31 mouse cellular contexts compared by ENCODE assay signal in genomic region chr9:62851571-62851970, GRCm38 (mm10). TPM values are rescaled to one million over a fixed set of nuclear protein-coding genes. Genes with fewer than 3 reads are reported as not detected.
A peak's percentile ranks its signal among the peaks of the same experiment; 100 is the strongest.
DNase-seq lines count a peak whose midpoint lies in the region; ATAC-seq lines count a peak whose summit lies in the region.
"Had no signal": no experiment of that assay in that cellular context is flagged by ENCODE, and none has a peak within 500 bp of the region (broad histone marks: within the 10 kb centered on the region; RNA-seq: fewer than 3 reads in every experiment).

No protein-coding gene starts in this region.

- 70% methylated on average over 2 of the region's 2 CpGs for WGBS in midbrain, embryonic 10.5 days
- 67% methylated on average over 2 of the region's 2 CpGs for WGBS in midbrain, embryonic 11.5 days
- 64% methylated on average over 2 of the region's 2 CpGs for WGBS in limb, embryonic 11.5 days

- DNase-seq in midbrain, embryonic 10.5 days (ENCODE audit: low spot score), result no peak
- DNase-seq in midbrain, embryonic 11.5 days (ENCODE audit: low spot score, missing footprints), result no peak
- DNase-seq in limb, embryonic 11.5 days (ENCODE audit: low spot score), result no peak
- peak; percentile 72 to 78 for DNase-seq in thymus, postnatal 10 days (ENCODE audit: low spot score in 2 of 2)
- DNase-seq in right cerebral cortex, adult 2 months (ENCODE audit: low spot score in 2 of 2), result no peak
- no peak for DNase-seq in urinary bladder, postnatal 10 days (ENCODE audit: low spot score)
- no peak for DNase-seq in gastrocnemius, postnatal 25 days
- DNase-seq: adrenal gland, postnatal 10 days; B cell, adult 2 months; cerebellum, adult 8-10 months; cerebellum, postnatal 25 days; gastrocnemius, postnatal 14 days; heart, postnatal 4 days; kidney, adult 18-20 months; kidney, postnatal 4 days; layer of hippocampus, postnatal 36 days; liver, postnatal 0 days; lung, postnatal 36 days; right cerebral cortex, postnatal 14 days had no signal

- H3K9ac ChIP-seq in midbrain, embryonic 11.5 days (ENCODE audit: low read length), result no peak overlapping the region
- H3K9ac ChIP-seq in limb, embryonic 11.5 days (ENCODE audit: low read length), result no peak overlapping the region
- H3K9ac ChIP-seq: embryonic facial prominence, embryonic 15.5 days; forebrain, embryonic 13.5 days; heart, embryonic 15.5 days; hindbrain, embryonic 15.5 days; liver, embryonic 12.5 days; liver, postnatal 0 days; midbrain, embryonic 13.5 days; neural tube, embryonic 13.5 days; stomach, embryonic 15.5 days had no signal

- peak overlapping the region; percentile 59; the same call in 1 of the 2 replicates for H3K27ac ChIP-seq in midbrain, embryonic 10.5 days (replicated peaks)
- H3K27ac ChIP-seq in midbrain, embryonic 11.5 days (ENCODE audit: low read depth, low read length), result no peak overlapping the region
- 0 out of 2 replicates have a peak overlapping the region, but pooled peaks have one; percentile 10 for H3K27ac ChIP-seq in limb, embryonic 11.5 days (replicated peaks; ENCODE audit: low read depth, low read length)
- H3K27ac ChIP-seq: embryonic facial prominence, embryonic 10.5 days; embryonic facial prominence, embryonic 15.5 days; forebrain, embryonic 13.5 days; heart, embryonic 15.5 days; hindbrain, embryonic 15.5 days; kidney, postnatal 0 days; limb, embryonic 12.5 days; liver, embryonic 12.5 days; midbrain, embryonic 13.5 days; neural tube, embryonic 13.5 days; stomach, embryonic 15.5 days had no signal

- H3K27me3 ChIP-seq in midbrain, embryonic 10.5 days (ENCODE audit: low read depth, poor library complexity, severe bottlenecking), result no peaks in the 10 kb centered on the region
- no peaks in the 10 kb centered on the region for H3K27me3 ChIP-seq in midbrain, embryonic 11.5 days (ENCODE audit: control insufficient read depth, insufficient read depth, low read length)
- H3K27me3 ChIP-seq in limb, embryonic 11.5 days (ENCODE audit: control insufficient read depth, insufficient read depth, low read length), result no peaks in the 10 kb centered on the region
- H3K27me3 ChIP-seq: embryonic facial prominence, embryonic 15.5 days; forebrain, embryonic 13.5 days; heart, embryonic 15.5 days; hindbrain, embryonic 15.5 days; limb, embryonic 12.5 days; liver, embryonic 12.5 days; midbrain, embryonic 13.5 days; neural tube, embryonic 13.5 days; stomach, embryonic 15.5 days had no signal

- H3K36me3 ChIP-seq in midbrain, embryonic 10.5 days, result peaks cover 8% of the 10 kb centered on the region; the same call in 1 of the 2 replicates
- no peaks in the 10 kb centered on the region; the same call in 1 of the 2 replicates for H3K36me3 ChIP-seq in midbrain, embryonic 11.5 days (ENCODE audit: control insufficient read depth, insufficient read depth, low read length)
- H3K36me3 ChIP-seq in limb, embryonic 11.5 days (ENCODE audit: control insufficient read depth, insufficient read depth, low read length), result no peaks in the 10 kb centered on the region; the same call in 1 of the 2 replicates
- H3K36me3 ChIP-seq: hindbrain, embryonic 15.5 days; midbrain, embryonic 13.5 days; stomach, embryonic 15.5 days had no signal

- no peak overlapping the region for H3K4me3 ChIP-seq in midbrain, embryonic 10.5 days
- H3K4me3 ChIP-seq in midbrain, embryonic 11.5 days (ENCODE audit: low read depth, low read length), result no peak overlapping the region
- no peak overlapping the region for H3K4me3 ChIP-seq in limb, embryonic 11.5 days (ENCODE audit: low read depth, low read length)
- H3K4me3 ChIP-seq: embryonic facial prominence, embryonic 10.5 days; embryonic facial prominence, embryonic 15.5 days; forebrain, embryonic 13.5 days; heart, embryonic 15.5 days; hindbrain, embryonic 15.5 days; limb, embryonic 12.5 days; liver, embryonic 12.5 days; midbrain, embryonic 13.5 days; neural tube, embryonic 13.5 days; stomach, embryonic 15.5 days had no signal

- no peak for ATAC-seq in midbrain, embryonic 11.5 days (ENCODE audit: low FRiP score)
- no peak for ATAC-seq in limb, embryonic 11.5 days (ENCODE audit: insufficient number of reproducible peaks, low FRiP score, low TSS enrichment, low read depth)
- ATAC-seq: forebrain, embryonic 13.5 days; liver, embryonic 12.5 days; liver, postnatal 0 days; midbrain, embryonic 13.5 days had no signal

- H3K9me3 ChIP-seq in midbrain, embryonic 10.5 days (replicated peaks), result no peaks in the 10 kb centered on the region
- H3K9me3 ChIP-seq in midbrain, embryonic 11.5 days (ENCODE audit: control insufficient read depth, low read length), result no peaks in the 10 kb centered on the region
- H3K9me3 ChIP-seq in limb, embryonic 11.5 days (ENCODE audit: control insufficient read depth, low read length), result no peaks in the 10 kb centered on the region
- H3K9me3 ChIP-seq: embryonic facial prominence, embryonic 10.5 days; embryonic facial prominence, embryonic 15.5 days; forebrain, embryonic 13.5 days; G1E; heart, embryonic 15.5 days; hindbrain, embryonic 15.5 days; limb, embryonic 12.5 days; liver, embryonic 12.5 days; midbrain, embryonic 13.5 days; neural tube, embryonic 13.5 days; stomach, embryonic 15.5 days had no signal

- H3K4me2 ChIP-seq in midbrain, embryonic 11.5 days, result no peak overlapping the region
- no peak overlapping the region for H3K4me2 ChIP-seq in limb, embryonic 11.5 days (ENCODE audit: low read depth, severe bottlenecking)
- H3K4me2 ChIP-seq: embryonic facial prominence, embryonic 15.5 days; forebrain, embryonic 13.5 days; heart, embryonic 15.5 days; hindbrain, embryonic 15.5 days; limb, embryonic 12.5 days; liver, embryonic 12.5 days; midbrain, embryonic 13.5 days; neural tube, embryonic 13.5 days; stomach, embryonic 15.5 days had no signal

- H3K4me1 ChIP-seq in midbrain, embryonic 10.5 days, result peaks cover 23% of the 10 kb centered on the region
- H3K4me1 ChIP-seq in midbrain, embryonic 11.5 days (ENCODE audit: control insufficient read depth, insufficient read depth, low read length), result no peaks in the 10 kb centered on the region
- H3K4me1 ChIP-seq in limb, embryonic 11.5 days (ENCODE audit: control insufficient read depth, insufficient read depth, low read length), result peaks cover 10% of the 10 kb centered on the region; the same call in 1 of the 2 replicates
- H3K4me1 ChIP-seq: forebrain, embryonic 13.5 days had no signal

RNA-seq across cellular contexts. Expression of gene Calml4, which starts 6.3 kb away (rescaled TPM):
- 0.36 and 0.60 TPM in 2 replicates for polyA plus RNA-seq in midbrain, embryonic 10.5 days (2016; fragmentation: Nextera tagmentation; extraction: Ambion mirVana)
- polyA plus RNA-seq in midbrain, embryonic 11.5 days (2014; fragmentation: Nextera tagmentation; extraction: Ambion mirVana), result 0.40 and 1.2 TPM in 2 replicates
- polyA plus RNA-seq in limb, embryonic 11.5 days (2014; fragmentation: Nextera tagmentation; extraction: Ambion mirVana), result 4.7 and 4.9 TPM in 2 replicates
- total RNA-seq in gastrocnemius, postnatal 25 days (2021), result 1 to 10 TPM; 2.0 to 2.5 TPM

RNA-seq across cellular contexts. Expression of gene Cln6, which starts 13.0 kb away (rescaled TPM):
- polyA plus RNA-seq in midbrain, embryonic 10.5 days (2016; fragmentation: Nextera tagmentation; extraction: Ambion mirVana), result 10.2 and 13.3 TPM in 2 replicates
- 7.9 and 8.5 TPM in 2 replicates for polyA plus RNA-seq in midbrain, embryonic 11.5 days (2014; fragmentation: Nextera tagmentation; extraction: Ambion mirVana)
- 17.3 and 18.6 TPM in 2 replicates for polyA plus RNA-seq in limb, embryonic 11.5 days (2014; fragmentation: Nextera tagmentation; extraction: Ambion mirVana)
- 10 to 100 TPM; 10.7 to 11.9 TPM for total RNA-seq in gastrocnemius, postnatal 25 days (2021)

RNA-seq across cellular contexts. Expression of gene Fem1b, which starts 39.8 kb away (rescaled TPM):
- polyA plus RNA-seq in midbrain, embryonic 10.5 days (2016; fragmentation: Nextera tagmentation; extraction: Ambion mirVana), result 34.5 and 41.0 TPM in 2 replicates
- 62.5 and 63.7 TPM in 2 replicates for polyA plus RNA-seq in midbrain, embryonic 11.5 days (2014; fragmentation: Nextera tagmentation; extraction: Ambion mirVana)
- polyA plus RNA-seq in limb, embryonic 11.5 days (2014; fragmentation: Nextera tagmentation; extraction: Ambion mirVana), result 36.6 and 42.2 TPM in 2 replicates
- 10 to 100 TPM; 14.1 to 15.4 TPM for total RNA-seq in gastrocnemius, postnatal 25 days (2021)

Comparison
In these comparisons a context has a peak if more than half of its experiments do, and no peak if none do; other contexts are left out.
1. DNase-seq: peak in thymus, postnatal 10 days (2 of 2); none in midbrain, embryonic 10.5 days (single experiment), midbrain, embryonic 11.5 days (single experiment), limb, embryonic 11.5 days (single experiment), right cerebral cortex, adult 2 months (0 of 2), urinary bladder, postnatal 10 days (single experiment) and gastrocnemius, postnatal 25 days (single experiment).